Mouse (Mus musculus) heart, embryonic 15.5 days (tissue): ENCODE measurements around the gene Uimc1. TPM values are rescaled to one million over a fixed set of nuclear protein-coding genes. Genes with fewer than 3 reads are reported as not detected.

ENCODE experiments used
- ATAC-seq: fragments of 200-750 bp; cut with Nextera tagmentation; replicated peaks from 2 replicates; pipeline ENCODE4 v1.8.0; 2017; ENCODE audit warnings: low read depth, moderate TSS enrichment; ENCODE audit not compliant: insufficient number of reproducible peaks, insufficient read depth, low FRiP score
- H3K27ac ChIP-seq: fragments of 300-500 bp; sonication (generic); 2 replicates; pipeline ENCODE4 v1.5.1; 2015; ENCODE audit warnings: mild to moderate bottlenecking, inconsistent platforms
- H3K27me3 ChIP-seq: fragments of 300-500 bp; sonication (generic); 2 replicates; pipeline ENCODE4 v1.6.1; 2015; ENCODE audit warnings: inconsistent platforms
- H3K36me3 ChIP-seq: fragments of 300-500 bp; sonication (generic); 2 replicates; pipeline ENCODE4 v1.6.1; 2015; ENCODE audit warnings: mild to moderate bottlenecking, inconsistent platforms
- H3K4me1 ChIP-seq: fragments of 300-500 bp; sonication (generic); replicated peaks from 2 replicates; pipeline ENCODE4 v1.6.1; 2015; ENCODE audit warnings: inconsistent platforms
- H3K4me2 ChIP-seq: fragments of 300-500 bp; sonication (generic); 2 replicates; pipeline ENCODE4 v1.6.1; 2015; ENCODE audit warnings: inconsistent platforms, mild to moderate bottlenecking, moderate library complexity
- H3K4me3 ChIP-seq: fragments of 300-500 bp; sonication (generic); 2 replicates; pipeline ENCODE4 v1.5.1; 2015; ENCODE audit warnings: mild to moderate bottlenecking, inconsistent platforms
- H3K9ac ChIP-seq: fragments of 300-500 bp; sonication (generic); 2 replicates; pipeline ENCODE4 v1.6.1; 2015; ENCODE audit warnings: mild to moderate bottlenecking, inconsistent platforms
- H3K9me3 ChIP-seq: fragments of 300-500 bp; sonication (generic); replicated peaks from 2 replicates; pipeline ENCODE4 v1.6.1; 2016; ENCODE audit warnings: inconsistent platforms
- WGBS: fragments of 180-500 bp; shearing (Covaris S2); methylation state at CpG from one replicate; pipeline ENCODE4 v1.1.7; 2015; ENCODE audit warnings: mixed read lengths; 5-methylcytosine and 5-hydroxymethylcytosine counted together
- polyA plus RNA-seq: library from polyadenylated mRNA; unstranded; fragments of >200 nt; fragmentation: Nextera tagmentation; extraction: Ambion mirVana; gene quantifications from 2 replicates; pipeline ENCODE4 v1.2.1, GENCODE M21; 2015

The Uimc1 gene
- polyA plus RNA-seq, 1 experiment from 2014 or later, result 16.4 TPM

DNA sequence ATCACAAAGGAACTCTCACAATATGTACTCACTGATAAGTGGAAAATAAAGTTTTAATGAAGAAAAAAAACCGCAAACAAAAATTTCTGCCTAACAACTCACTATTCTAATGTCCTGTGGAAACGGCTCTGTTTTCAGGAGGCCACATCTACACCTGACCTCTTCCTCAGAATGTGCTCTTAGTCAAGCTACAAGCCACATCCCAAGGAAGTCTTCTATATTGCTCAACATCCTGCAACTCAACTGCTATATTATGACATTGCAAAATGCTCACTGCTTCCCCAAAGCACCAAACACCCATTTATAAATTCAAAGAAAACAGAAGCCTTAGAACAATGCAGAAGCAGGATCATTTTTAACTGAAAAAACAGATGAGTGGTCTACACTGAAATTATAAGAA lies 60.1 kb downstream of the Uimc1 start:
- no peak for ATAC-seq
- Histone ChIP-seq H3K9me3 (no peaks in the 10 kb centered on the region), H3K4me3 (no peak overlapping the region), H3K4me2 (no peak overlapping the region), H3K9ac (no peak overlapping the region), H3K36me3 (peaks cover 7% of the 10 kb centered on the region; the same call in 1 of the 2 replicates), H3K27me3 (no peaks in the 10 kb centered on the region), H3K27ac (no peak overlapping the region), H3K4me1 (no peaks in the 10 kb centered on the region)
- 93% methylated on average over 2 of the region's 2 CpGs for WGBS

DNA sequence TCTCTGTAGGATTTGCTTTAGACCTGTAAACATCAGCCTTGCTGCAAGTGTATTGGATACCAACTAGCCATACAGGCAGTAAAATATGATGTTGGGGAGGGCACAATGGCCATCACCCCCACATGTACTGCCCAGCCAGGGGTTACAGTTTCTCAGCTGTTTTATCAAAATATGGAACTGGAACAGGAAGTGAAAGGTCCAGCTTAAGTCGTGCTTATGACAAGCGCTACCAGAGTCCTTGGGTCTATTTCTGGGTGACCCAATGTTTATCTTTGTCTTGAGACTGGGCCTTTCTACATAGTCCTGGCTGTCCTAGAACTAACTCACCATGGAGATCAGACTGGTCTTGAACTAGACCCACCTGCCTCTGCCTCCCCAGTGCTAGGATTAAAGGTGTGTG lies 75.9 kb downstream of the Uimc1 start:
- WGBS, result 83% methylated on average over 2 of the region's 2 CpGs
- no peaks in the 10 kb centered on the region for H3K27me3 ChIP-seq
- no peak overlapping the region for H3K9ac ChIP-seq
- no peak for ATAC-seq
- peaks cover 11% of the 10 kb centered on the region; the same call in 1 of the 2 replicates for H3K36me3 ChIP-seq
- no peak overlapping the region for H3K27ac ChIP-seq
- H3K4me1 ChIP-seq, result peaks cover 5% of the 10 kb centered on the region; the same call in 1 of the 2 replicates
- H3K9me3 ChIP-seq, result no peaks in the 10 kb centered on the region
- H3K4me2 ChIP-seq, result no peak overlapping the region
- H3K4me3 ChIP-seq, result no peak overlapping the region

DNA sequence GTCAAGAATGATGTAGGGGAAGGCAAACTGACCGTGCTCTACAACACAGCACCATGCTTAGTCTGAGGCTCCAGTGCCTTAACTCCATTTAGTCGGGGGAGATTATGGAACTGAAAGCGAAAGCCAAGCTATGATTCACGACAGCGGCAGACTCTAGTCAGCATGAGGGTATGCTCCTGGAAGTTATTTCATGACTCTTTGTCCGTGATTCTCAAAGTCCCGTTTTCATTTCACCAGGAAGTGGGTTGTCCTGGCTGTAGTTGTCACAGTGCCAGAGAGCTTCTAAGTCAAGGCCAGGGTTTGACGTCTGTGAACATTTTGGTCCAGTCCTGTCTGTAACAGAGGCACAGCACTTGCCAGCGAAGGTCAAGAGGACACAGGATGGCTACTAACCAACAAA lies 77.4 kb downstream of the Uimc1 start:
- H3K4me1 ChIP-seq, result peaks cover 5% of the 10 kb centered on the region; the same call in 1 of the 2 replicates
- H3K27me3 ChIP-seq, result no peaks in the 10 kb centered on the region
- ATAC-seq, result no peak
- H3K4me2 ChIP-seq, result no peak overlapping the region
- no peak overlapping the region for H3K27ac ChIP-seq
- WGBS, result 59% methylated on average over 9 of the region's 9 CpGs
- H3K36me3 ChIP-seq, result no peaks in the 10 kb centered on the region; the same call in 1 of the 2 replicates
- H3K9me3 ChIP-seq, result no peaks in the 10 kb centered on the region
- H3K4me3 ChIP-seq, result no peak overlapping the region
- no peak overlapping the region for H3K9ac ChIP-seq

DNA sequence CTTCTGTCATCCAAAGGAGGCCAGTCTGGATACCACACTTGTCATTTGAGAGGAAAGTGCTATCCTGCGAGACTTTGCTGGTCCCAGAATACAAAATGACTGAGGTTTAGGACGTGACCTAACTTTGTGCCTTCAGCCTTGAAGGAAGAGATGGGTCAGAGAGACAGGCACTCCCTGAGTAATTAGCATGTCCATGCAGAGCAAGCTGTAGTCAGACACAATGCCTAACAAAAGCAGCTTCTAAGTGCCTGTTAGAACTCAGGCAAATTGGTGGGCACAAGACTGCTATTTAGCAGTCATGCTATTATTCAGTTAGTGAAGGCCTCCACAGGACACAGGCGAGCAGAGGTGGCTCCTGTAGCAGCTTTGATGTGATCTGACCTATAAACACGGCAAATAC lies 77.8 kb downstream of the Uimc1 start:
- H3K9ac ChIP-seq, result no peak overlapping the region
- no peaks in the 10 kb centered on the region for H3K36me3 ChIP-seq
- H3K27ac ChIP-seq, result no peak overlapping the region
- no peak overlapping the region for H3K4me2 ChIP-seq
- no peak overlapping the region for H3K4me3 ChIP-seq
- H3K4me1 ChIP-seq, result peaks cover 5% of the 10 kb centered on the region; the same call in 1 of the 2 replicates
- H3K27me3 ChIP-seq, result no peaks in the 10 kb centered on the region
- no peaks in the 10 kb centered on the region for H3K9me3 ChIP-seq
- 67% methylated on average over 4 of the region's 4 CpGs for WGBS
- no peak for ATAC-seq

DNA sequence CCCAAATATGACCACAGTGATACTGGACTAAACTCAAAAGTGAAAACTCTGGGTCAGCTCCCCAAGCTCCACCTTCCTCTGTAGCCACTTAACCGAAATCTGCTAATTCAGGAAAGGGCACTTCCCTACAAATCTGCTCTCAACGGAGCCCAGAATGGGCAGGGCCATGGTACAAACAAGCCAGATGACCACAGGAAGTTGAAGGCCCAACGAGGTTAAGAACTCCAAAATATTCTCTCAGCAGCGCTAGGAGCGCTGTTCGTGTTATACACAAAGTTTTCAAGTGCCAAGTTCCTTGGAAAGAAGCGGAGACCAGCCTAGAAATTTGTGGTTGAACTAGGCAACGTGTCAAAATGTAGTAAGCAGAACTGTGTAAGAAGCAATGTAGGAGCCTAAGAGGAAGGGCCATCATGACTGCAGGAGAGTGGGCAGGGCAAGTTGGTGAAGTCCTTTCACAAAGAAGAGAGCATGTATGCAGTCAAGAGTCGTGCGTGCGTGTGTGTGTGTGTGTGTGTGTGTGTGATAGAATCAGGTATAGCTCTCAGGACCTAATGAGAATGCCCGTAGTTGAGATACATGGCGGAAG lies 78.8 kb downstream of the Uimc1 start, which contains the start of gene Hk3:
Gene Hk3 (minus strand): TSS at position 192 of the 586 bp plus-strand sequence.
- Histone ChIP-seq H3K9ac (no peak within 1 kb of the TSS), H3K4me1 (peaks cover 5% of the 10 kb centered on the region; the same call in 1 of the 2 replicates), H3K36me3 (no peaks in the 10 kb centered on the region), H3K27me3 (no peaks in the 10 kb centered on the region), H3K4me3 (no peak within 1 kb of the TSS), H3K9me3 (no peaks in the 10 kb centered on the region), H3K27ac (no peak within 1 kb of the TSS), H3K4me2 (no peak within 1 kb of the TSS)
- ATAC-seq, result no peak
- WGBS, result 79% methylated on average over 13 of the region's 13 CpGs

DNA sequence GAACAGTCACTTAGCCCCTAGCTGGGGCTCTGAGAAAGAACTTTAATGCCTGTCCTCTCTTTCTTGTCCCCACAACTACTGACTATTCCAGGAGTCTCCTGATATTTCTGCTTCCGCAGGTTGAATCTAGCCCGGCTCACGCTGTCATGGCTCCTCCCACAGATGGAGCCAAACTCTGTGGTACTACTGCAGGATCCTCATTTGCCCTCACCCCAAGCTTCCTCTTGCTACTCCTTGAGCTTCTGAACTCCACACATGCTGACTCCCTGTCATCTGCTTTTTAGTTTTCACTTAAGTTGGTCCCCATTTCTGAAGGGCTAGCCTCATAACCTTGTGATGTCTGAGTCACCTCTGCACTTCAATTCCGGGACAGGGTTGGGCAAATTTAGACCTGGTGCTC lies 80.0 kb downstream of the Uimc1 start:
- no peak overlapping the region for H3K27ac ChIP-seq
- no peaks in the 10 kb centered on the region for H3K27me3 ChIP-seq
- H3K36me3 ChIP-seq, result no peaks in the 10 kb centered on the region
- ATAC-seq, result no peak
- WGBS, result 63% methylated on average over 4 of the region's 4 CpGs
- H3K9me3 ChIP-seq, result no peaks in the 10 kb centered on the region
- no peak overlapping the region for H3K9ac ChIP-seq
- H3K4me3 ChIP-seq, result no peak overlapping the region
- H3K4me2 ChIP-seq, result no peak overlapping the region
- H3K4me1 ChIP-seq, result peaks cover 5% of the 10 kb centered on the region; the same call in 1 of the 2 replicates

DNA sequence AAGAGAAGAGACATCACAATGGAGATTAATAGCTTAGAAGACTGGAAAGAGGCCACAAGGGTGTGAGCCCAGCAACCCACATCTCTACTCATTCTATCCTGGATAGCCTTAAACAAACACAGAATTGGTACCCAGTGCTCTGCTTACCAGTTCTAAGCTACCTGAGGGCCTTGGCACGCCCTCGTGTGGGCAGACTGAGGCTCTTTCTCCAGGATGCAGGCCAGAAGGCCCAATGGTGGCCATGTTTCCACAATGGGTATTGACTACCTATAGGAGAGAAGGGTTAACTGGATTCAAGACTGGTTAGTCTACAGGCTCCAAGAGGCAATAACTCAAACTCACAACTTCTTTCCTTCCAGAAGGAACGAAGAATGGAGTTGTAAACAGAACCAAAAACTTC lies 80.9 kb downstream of the Uimc1 start:
- H3K4me1 ChIP-seq, result peaks cover 5% of the 10 kb centered on the region; the same call in 1 of the 2 replicates
- no peak overlapping the region for H3K27ac ChIP-seq
- H3K27me3 ChIP-seq, result no peaks in the 10 kb centered on the region
- no peak overlapping the region for H3K9ac ChIP-seq
- no peak for ATAC-seq
- H3K4me2 ChIP-seq, result no peak overlapping the region
- H3K9me3 ChIP-seq, result no peaks in the 10 kb centered on the region
- H3K36me3 ChIP-seq, result no peaks in the 10 kb centered on the region
- 59% methylated on average over 3 of the region's 3 CpGs for whole genome bisulfite sequencing
- H3K4me3 ChIP-seq, result no peak overlapping the region

DNA sequence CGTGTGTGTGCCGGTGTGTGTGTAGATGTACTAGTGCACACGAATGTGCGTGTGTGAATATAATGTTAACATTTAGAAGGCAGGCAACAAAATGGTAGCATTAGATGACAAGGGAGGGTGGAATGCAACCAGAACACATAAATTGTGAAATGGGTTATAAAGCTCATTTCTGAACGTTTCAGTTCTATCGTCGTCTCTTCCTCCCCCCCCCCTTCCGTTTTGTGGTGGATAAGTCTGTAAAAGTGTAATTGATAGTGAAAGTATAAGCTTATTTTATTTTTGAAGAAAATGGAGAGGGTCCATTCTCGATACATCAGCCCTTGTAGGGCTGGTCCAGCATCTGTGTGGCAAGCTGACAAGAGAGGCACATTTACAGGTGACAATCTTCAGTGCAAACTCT lies 81.4 kb downstream of the Uimc1 start:
- 84% methylated on average over 9 of the region's 9 CpGs for WGBS
- H3K4me1 ChIP-seq, result peaks cover 5% of the 10 kb centered on the region; the same call in 1 of the 2 replicates
- no peaks in the 10 kb centered on the region for H3K9me3 ChIP-seq
- no peaks in the 10 kb centered on the region for H3K27me3 ChIP-seq
- no peak overlapping the region for H3K4me2 ChIP-seq
- ATAC-seq, result no peak
- no peak overlapping the region for H3K27ac ChIP-seq
- H3K9ac ChIP-seq, result no peak overlapping the region
- no peaks in the 10 kb centered on the region for H3K36me3 ChIP-seq
- H3K4me3 ChIP-seq, result no peak overlapping the region

DNA sequence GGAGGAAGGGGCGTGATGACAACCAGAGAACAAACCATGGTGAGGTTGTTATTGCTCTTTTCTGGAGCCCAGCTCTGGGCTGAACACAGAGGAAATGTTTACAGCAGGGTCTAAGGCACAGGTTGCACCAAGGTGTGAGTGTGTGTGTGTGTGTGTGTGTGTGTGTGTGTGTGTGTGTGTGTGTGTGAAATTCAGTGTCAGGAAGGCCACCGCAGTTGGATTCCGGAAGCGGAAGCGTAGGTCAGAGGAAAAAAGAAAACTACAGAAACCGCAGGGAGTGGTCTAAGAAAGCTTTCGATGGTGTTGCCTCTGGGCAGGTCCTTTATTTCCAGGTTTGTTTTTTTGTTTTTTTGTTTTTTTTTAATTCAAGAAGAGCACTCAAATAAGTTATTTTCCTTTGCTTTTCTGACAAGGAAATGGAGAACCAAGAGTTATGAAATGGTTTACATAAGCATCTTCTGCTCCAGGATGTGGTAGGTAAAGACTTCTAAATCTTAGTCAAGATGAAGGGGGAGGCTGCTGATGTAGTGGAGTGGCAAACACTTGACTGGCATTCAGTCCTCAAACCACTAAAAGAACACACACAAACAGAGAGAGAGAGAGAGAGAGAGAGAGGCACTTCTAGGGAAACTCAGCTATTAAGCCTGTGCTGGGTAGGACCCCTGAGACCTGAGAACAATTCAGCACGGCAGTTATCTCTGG lies 82.1 kb downstream of the Uimc1 start:
- ATAC-seq, result no peak
- H3K9me3 ChIP-seq, result no peaks in the 10 kb centered on the region
- WGBS, result 76% methylated on average over 8 of the region's 8 CpGs

DNA sequence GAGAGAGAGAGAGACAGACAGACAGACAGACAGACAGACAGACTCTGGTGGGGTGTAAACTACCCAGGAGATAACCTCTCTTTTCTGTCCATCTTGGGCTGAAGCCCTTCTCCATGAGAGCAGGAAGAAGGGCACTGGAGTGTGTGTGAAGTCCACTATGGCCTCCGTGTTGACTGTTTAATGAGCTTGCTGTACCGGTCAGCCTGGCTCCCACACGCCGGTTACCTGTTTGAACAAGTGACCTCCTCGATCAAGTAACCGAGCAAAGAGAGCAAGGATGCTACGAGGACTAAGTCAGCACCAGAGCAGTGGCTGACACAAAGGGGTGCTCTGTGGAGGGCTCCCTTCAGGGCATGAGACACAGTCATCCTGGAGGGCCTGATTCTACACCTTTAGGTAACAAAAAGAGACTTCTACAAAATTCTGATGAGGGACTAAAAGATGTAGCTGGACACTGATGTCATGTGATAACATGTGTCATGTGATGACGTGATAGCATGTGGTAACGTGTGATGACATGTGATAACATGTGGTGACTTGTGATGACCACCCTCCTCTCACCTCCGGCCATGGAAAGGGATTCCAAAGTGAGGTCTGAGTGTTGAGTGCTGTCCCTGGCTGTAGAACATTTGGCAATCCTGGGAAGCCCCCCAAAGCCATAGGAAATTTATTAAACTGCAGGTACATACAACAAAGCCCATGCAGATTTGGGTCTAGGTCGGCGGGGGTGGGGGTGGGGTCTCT lies 82.8 kb downstream of the Uimc1 start:
- no peaks in the 10 kb centered on the region for H3K4me1 ChIP-seq
- no peak overlapping the region for H3K4me3 ChIP-seq
- H3K36me3 ChIP-seq, result no peaks in the 10 kb centered on the region
- peaks cover 7% of the 10 kb centered on the region; the same call in 1 of the 2 replicates for H3K27me3 ChIP-seq
- H3K27ac ChIP-seq, result no peak overlapping the region
- no peak overlapping the region for H3K9ac ChIP-seq
- no peak overlapping the region for H3K4me2 ChIP-seq
- WGBS, result 74% methylated on average over 12 of the region's 12 CpGs
- ATAC-seq, result no peak
- no peaks in the 10 kb centered on the region for H3K9me3 ChIP-seq

More for the DNA sequence above, 82.1 kb downstream of the Uimc1 start:
- Histone ChIP-seq H3K27ac (no peak overlapping the region), H3K4me1 (peaks cover 3% of the 10 kb centered on the region; the same call in 1 of the 2 replicates), H3K4me3 (no peak overlapping the region), H3K36me3 (no peaks in the 10 kb centered on the region), H3K27me3 (peaks cover 6% of the 10 kb centered on the region; the same call in 1 of the 2 replicates), H3K9ac (no peak overlapping the region), H3K4me2 (no peak overlapping the region)

DNA sequence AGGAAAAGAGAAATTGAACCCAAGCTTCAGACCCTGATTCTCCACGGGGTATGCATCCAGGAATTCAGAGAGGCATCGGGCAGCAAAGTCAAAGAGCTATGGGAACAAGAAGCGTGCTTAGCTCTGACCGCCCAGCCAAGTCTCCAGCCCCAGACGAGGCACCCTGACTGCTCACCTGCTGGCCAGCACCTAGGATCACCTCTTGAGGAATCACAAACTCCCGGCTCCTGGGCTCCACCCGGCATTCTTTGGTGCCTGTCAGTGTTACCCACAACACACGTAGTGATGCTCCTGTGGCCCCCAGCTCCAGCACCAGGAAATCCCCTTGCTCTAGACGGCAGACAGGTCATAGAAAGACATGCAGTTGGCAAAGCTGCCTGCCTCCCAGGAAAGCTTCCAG lies 85.6 kb downstream of the Uimc1 start:
- H3K9me3 ChIP-seq, result no peaks in the 10 kb centered on the region
- no peak overlapping the region for H3K4me2 ChIP-seq
- H3K27ac ChIP-seq, result no peak overlapping the region
- peaks cover 12% of the 10 kb centered on the region; the same call in 1 of the 2 replicates for H3K27me3 ChIP-seq
- no peak for ATAC-seq
- H3K4me3 ChIP-seq, result no peak overlapping the region
- H3K4me1 ChIP-seq, result no peaks in the 10 kb centered on the region
- no peak overlapping the region for H3K9ac ChIP-seq
- H3K36me3 ChIP-seq, result no peaks in the 10 kb centered on the region
- WGBS, result 70% methylated on average over 9 of the region's 9 CpGs
